Mouse (Mus musculus) myocyte (in vitro differentiated cells): ENCODE results near the gene Cd101.

Source experiments
- CEBPB ChIP-seq: IDR thresholded peaks from 2 replicates; pipeline ENCODE4 v1.6.1; 2011; ENCODE audit warnings: mild to moderate bottlenecking, moderate library complexity; ENCODE audit not compliant: poor library complexity, insufficient read depth, severe bottlenecking
- E2F4 ChIP-seq: IDR thresholded peaks from one replicate; pipeline ENCODE4 v1.6.1; 2011; ENCODE audit warnings: mild to moderate bottlenecking, control low read depth, moderate library complexity; ENCODE audit not compliant: insufficient read depth
- MAX ChIP-seq: IDR thresholded peaks from one replicate; pipeline ENCODE4 v1.6.1; 2011; ENCODE audit warnings: low read depth, mild to moderate bottlenecking, control low read depth
- MYOD1 ChIP-seq, 3 experiments: IDR thresholded peaks; one replicate each; pipeline ENCODE4 v1.6.1; 2011; ENCODE audit warnings: control low read depth in 2 of 3, low read depth in 2 of 3, mild to moderate bottlenecking in 2 of 3, moderate library complexity in 1 of 3; ENCODE audit not compliant: insufficient read length in 2 of 3, control insufficient read depth in 1 of 3
- POLR2A ChIP-seq: IDR thresholded peaks from one replicate; pipeline ENCODE4 v1.6.1; 2011; ENCODE audit warnings: low read depth, mild to moderate bottlenecking, control low read depth, moderate library complexity; ENCODE audit not compliant: insufficient read length
- REST ChIP-seq: IDR thresholded peaks from one replicate; pipeline ENCODE4 v1.6.1; 2011; ENCODE audit warnings: mild to moderate bottlenecking, control low read depth, moderate library complexity; ENCODE audit not compliant: insufficient read depth, insufficient read length
- TCF3 ChIP-seq: IDR thresholded peaks from one replicate; pipeline ENCODE4 v1.6.1; 2011; ENCODE audit warnings: low read depth, control low read depth; ENCODE audit not compliant: insufficient read length

DNA sequence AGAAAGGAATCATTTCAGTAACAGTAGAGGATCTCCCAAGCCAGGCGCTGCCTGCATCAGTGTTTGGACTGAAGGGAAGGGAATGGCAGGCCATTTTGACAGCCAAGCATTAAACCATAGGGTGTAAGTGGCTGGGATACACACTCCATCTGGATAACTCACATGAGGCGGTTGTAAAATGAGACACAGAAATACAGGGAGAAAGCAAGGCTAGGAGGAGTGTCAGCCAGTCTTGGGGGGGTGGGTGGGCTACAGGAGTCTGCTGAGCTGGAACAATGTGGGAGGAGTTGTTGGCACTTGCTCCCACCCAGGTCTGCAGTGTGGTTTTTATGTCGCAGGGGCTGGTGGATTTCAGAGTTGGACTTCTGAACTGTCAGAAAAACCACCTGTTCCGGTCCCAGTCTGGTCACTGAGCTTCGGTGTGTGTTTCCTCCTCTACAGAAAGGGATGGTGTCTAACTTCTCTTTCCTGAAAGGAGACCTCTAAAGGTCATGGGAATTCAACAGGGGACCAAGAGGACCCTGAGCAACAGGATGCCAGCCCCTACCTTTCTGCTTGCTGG is 8.7 kb upstream of the Cd101 start:
- no peak for TF ChIP-seq POLR2A
- no peak for TF ChIP-seq MAX
- no peak for TF ChIP-seq REST
- TF ChIP-seq CEBPB, result no peak
- TF ChIP-seq MYOD1 (IDR thresholded peaks at IDR 0.05; ENCODE audit: control insufficient read depth in 1 of 3, insufficient read length in 2 of 3, low read depth in 2 of 3), result no peak
- TF ChIP-seq E2F4, result no peak
- no peak for TF ChIP-seq TCF3
